Mouse (Mus musculus): Measurements from ENCODE around the gene Tenm4.

DNA sequence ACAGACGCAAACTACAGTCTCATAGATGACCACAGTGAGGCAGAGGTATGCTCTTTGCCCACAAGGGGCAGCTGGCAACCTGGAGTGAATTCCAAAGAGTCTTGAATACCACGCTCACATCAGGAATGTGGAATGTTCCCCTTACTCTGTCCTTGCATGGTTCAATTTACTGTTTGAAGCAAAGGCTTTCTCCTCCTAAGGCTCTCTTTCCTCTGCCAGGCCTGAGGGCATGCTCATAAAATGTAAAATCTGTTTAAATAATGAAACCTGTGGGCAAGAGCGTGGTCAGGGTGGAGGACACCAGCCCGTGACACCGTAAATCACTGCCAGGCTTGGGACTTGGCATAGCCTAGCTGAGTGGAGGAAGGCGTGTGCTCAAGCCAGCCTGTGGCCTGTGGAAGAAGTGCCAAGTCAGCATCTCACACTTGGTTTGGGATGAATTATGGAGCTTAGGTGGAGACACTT, 34.5 kb upstream of the Tenm4 start:
- TF ChIP-seq CTCF (IDR thresholded peaks at IDR 0.05; ENCODE audit: low read depth) (no peak), EP300 (IDR thresholded peaks at IDR 0.05; ENCODE audit: low read depth) (no peak)

All from liver, postnatal 0 days (tissue).